Mouse (Mus musculus): ENCODE measurements around the gene Naa80. TPM values are rescaled to one million over a fixed set of nuclear protein-coding genes. Genes with fewer than 3 reads are reported as not detected.

Naa80 gene
- polyA plus RNA-seq, 1 experiment from 2014 or later: 14.1 TPM

GRCm38 (mm10) chr9:107624539-107624938 is 45.9 kb downstream of the Naa80 start:
- Histone ChIP-seq H3K4me2 (ENCODE audit: low read depth, low read length) (no peak overlapping the region), H3K36me3 (ENCODE audit: control insufficient read depth, insufficient read depth) (peaks cover 16% of the 10 kb centered on the region), H3K27ac (ENCODE audit: low read length) (peak overlapping the region; percentile 31), H3K9ac (ENCODE audit: low read depth, low read length) (peak overlapping the region; percentile 6; the same call in 1 of the 2 replicates), H3K9me3 (replicated peaks; ENCODE audit: control insufficient read depth, low read length) (no peaks in the 10 kb centered on the region), H3K27me3 (ENCODE audit: control insufficient read depth, insufficient read depth, low read depth, low read length) (no peaks in the 10 kb centered on the region), H3K4me1 (ENCODE audit: control insufficient read depth, low read depth, low read length) (peaks cover 53% of the 10 kb centered on the region), H3K4me3 (ENCODE audit: low read depth, low read length) (no peak overlapping the region)
- ATAC-seq (ENCODE audit: low read depth): no peak
- WGBS (ENCODE audit: insufficient replicate concordance): 38% methylated on average over 5 of the region's 5 CpGs

GRCm38 (mm10) chr9:107624951-107625350 is 46.3 kb downstream of the Naa80 start:
- H3K9me3 ChIP-seq (replicated peaks; ENCODE audit: control insufficient read depth, low read length): no peaks in the 10 kb centered on the region
- H3K4me3 ChIP-seq (ENCODE audit: low read depth, low read length): no peak overlapping the region
- peaks cover 53% of the 10 kb centered on the region for H3K4me1 ChIP-seq (ENCODE audit: control insufficient read depth, low read depth, low read length)
- H3K4me2 ChIP-seq (ENCODE audit: low read depth, low read length): no peak overlapping the region
- H3K9ac ChIP-seq (ENCODE audit: low read depth, low read length): peak overlapping the region; percentile 6; the same call in 1 of the 2 replicates
- peaks cover 13% of the 10 kb centered on the region for H3K36me3 ChIP-seq (ENCODE audit: control insufficient read depth, insufficient read depth)
- ATAC-seq (ENCODE audit: low read depth): no peak
- H3K27ac ChIP-seq (ENCODE audit: low read length): peak overlapping the region; percentile 31
- WGBS (ENCODE audit: insufficient replicate concordance): 74% methylated on average over 3 of the region's 3 CpGs
- H3K27me3 ChIP-seq (ENCODE audit: control insufficient read depth, insufficient read depth, low read depth, low read length): no peaks in the 10 kb centered on the region

- 86% methylated on average over 12 of the region's 12 CpGs for whole genome bisulfite sequencing (ENCODE audit: insufficient replicate concordance)
- Histone ChIP-seq H3K4me3 (ENCODE audit: low read depth, low read length) (no peak overlapping the region), H3K4me1 (ENCODE audit: control insufficient read depth, low read depth, low read length) (peaks cover 58% of the 10 kb centered on the region), H3K9ac (ENCODE audit: low read depth, low read length) (peak overlapping the region; percentile 6; the same call in 1 of the 2 replicates), H3K27ac (ENCODE audit: low read length) (peak overlapping the region; percentile 31), H3K9me3 (replicated peaks; ENCODE audit: control insufficient read depth, low read length) (no peaks in the 10 kb centered on the region), H3K4me2 (ENCODE audit: low read depth, low read length) (0 out of 2 replicates have a peak overlapping the region, but pooled peaks have one; percentile 24), H3K36me3 (ENCODE audit: control insufficient read depth, insufficient read depth) (peaks cover 12% of the 10 kb centered on the region), H3K27me3 (ENCODE audit: control insufficient read depth, insufficient read depth, low read depth, low read length) (no peaks in the 10 kb centered on the region)
- no peak for ATAC-seq (ENCODE audit: low read depth)
Observed at GRCm38 (mm10) chr9:107625351-107626128, 46.9 kb downstream of the Naa80 start.

GRCm38 (mm10) chr9:107626158-107626843 is 47.6 kb downstream of the Naa80 start:
- H3K27ac ChIP-seq (ENCODE audit: low read length): peak overlapping the region; percentile 30; the same call in 1 of the 2 replicates
- H3K27me3 ChIP-seq (ENCODE audit: control insufficient read depth, insufficient read depth, low read depth, low read length): no peaks in the 10 kb centered on the region
- peak; percentile 27; the same call in 1 of the 2 replicates for ATAC-seq (ENCODE audit: low read depth)
- H3K36me3 ChIP-seq (ENCODE audit: control insufficient read depth, insufficient read depth): peaks cover 12% of the 10 kb centered on the region
- 0 out of 2 replicates have a peak overlapping the region, but pooled peaks have one; percentile 6 for H3K4me3 ChIP-seq (ENCODE audit: low read depth, low read length)
- peak overlapping the region; percentile 36 for H3K9ac ChIP-seq (ENCODE audit: low read depth, low read length)
- no peaks in the 10 kb centered on the region for H3K9me3 ChIP-seq (replicated peaks; ENCODE audit: control insufficient read depth, low read length)
- H3K4me1 ChIP-seq (ENCODE audit: control insufficient read depth, low read depth, low read length): peaks cover 66% of the 10 kb centered on the region
- whole genome bisulfite sequencing (ENCODE audit: insufficient replicate concordance): 42% methylated on average over 14 of the region's 15 CpGs
- peak overlapping the region; percentile 24 for H3K4me2 ChIP-seq (ENCODE audit: low read depth, low read length)

- peak overlapping the region; percentile 55 for H3K27ac ChIP-seq (ENCODE audit: low read length)
- peaks cover 72% of the 10 kb centered on the region for H3K4me1 ChIP-seq (ENCODE audit: control insufficient read depth, low read depth, low read length)
Observed at GRCm38 (mm10) chr9:107626844-107627277, 48.2 kb downstream of the Naa80 start.

GRCm38 (mm10) chr9:107627387-107628255 is 48.9 kb downstream of the Naa80 start:
- peak overlapping the region; percentile 21; the same call in 1 of the 2 replicates for H3K4me2 ChIP-seq (ENCODE audit: low read depth, low read length)
- H3K27me3 ChIP-seq (ENCODE audit: control insufficient read depth, insufficient read depth, low read depth, low read length): no peaks in the 10 kb centered on the region
- H3K9ac ChIP-seq (ENCODE audit: low read depth, low read length): peak overlapping the region; percentile 22; the same call in 1 of the 2 replicates
- no peaks in the 10 kb centered on the region for H3K9me3 ChIP-seq (replicated peaks; ENCODE audit: control insufficient read depth, low read length)
- H3K36me3 ChIP-seq (ENCODE audit: control insufficient read depth, insufficient read depth): peaks cover 9% of the 10 kb centered on the region
- H3K4me1 ChIP-seq (ENCODE audit: control insufficient read depth, low read depth, low read length): peaks cover 79% of the 10 kb centered on the region
- 44% methylated on average over 20 of the region's 20 CpGs for WGBS (ENCODE audit: insufficient replicate concordance)
- no peak for ATAC-seq (ENCODE audit: low read depth)
- H3K27ac ChIP-seq (ENCODE audit: low read length): peak overlapping the region; percentile 55
- no peak overlapping the region for H3K4me3 ChIP-seq (ENCODE audit: low read depth, low read length)

More at GRCm38 (mm10) chr9:107626844-107627277, 48.2 kb downstream of the Naa80 start:
- Histone ChIP-seq H3K27me3 (ENCODE audit: control insufficient read depth, insufficient read depth, low read depth, low read length) (no peaks in the 10 kb centered on the region), H3K4me2 (ENCODE audit: low read depth, low read length) (peak overlapping the region; percentile 21), H3K36me3 (ENCODE audit: control insufficient read depth, insufficient read depth) (peaks cover 12% of the 10 kb centered on the region), H3K9ac (ENCODE audit: low read depth, low read length) (peak overlapping the region; percentile 36), H3K4me3 (ENCODE audit: low read depth, low read length) (0 out of 2 replicates have a peak overlapping the region, but pooled peaks have one; percentile 6), H3K9me3 (replicated peaks; ENCODE audit: control insufficient read depth, low read length) (no peaks in the 10 kb centered on the region)
- ATAC-seq (ENCODE audit: low read depth): peak; percentile 30
- 0% methylated on average over 2 of the region's 2 CpGs for WGBS (ENCODE audit: insufficient replicate concordance)

GRCm38 (mm10) chr9:107628721-107629410 is 50.2 kb downstream of the Naa80 start:
- Histone ChIP-seq H3K9me3 (replicated peaks; ENCODE audit: control insufficient read depth, low read length) (no peaks in the 10 kb centered on the region), H3K27me3 (ENCODE audit: control insufficient read depth, insufficient read depth, low read depth, low read length) (no peaks in the 10 kb centered on the region), H3K36me3 (ENCODE audit: control insufficient read depth, insufficient read depth) (peaks cover 9% of the 10 kb centered on the region), H3K9ac (ENCODE audit: low read depth, low read length) (peak overlapping the region; percentile 52; the same call in 1 of the 2 replicates), H3K4me3 (ENCODE audit: low read depth, low read length) (peak overlapping the region; percentile 17; the same call in 1 of the 2 replicates), H3K4me1 (ENCODE audit: control insufficient read depth, low read depth, low read length) (peaks cover 89% of the 10 kb centered on the region), H3K4me2 (ENCODE audit: low read depth, low read length) (peak overlapping the region; percentile 49), H3K27ac (ENCODE audit: low read length) (peak overlapping the region; percentile 77)
- no peak for ATAC-seq (ENCODE audit: low read depth)
- 48% methylated on average over 15 of the region's 15 CpGs for WGBS (ENCODE audit: insufficient replicate concordance)

GRCm38 (mm10) chr9:107629411-107629730 is 50.7 kb downstream of the Naa80 start:
- peaks cover 93% of the 10 kb centered on the region for H3K4me1 ChIP-seq (ENCODE audit: control insufficient read depth, low read depth, low read length)
- H3K9ac ChIP-seq (ENCODE audit: low read depth, low read length): peak overlapping the region; percentile 52; the same call in 1 of the 2 replicates
- peak overlapping the region; percentile 49 for H3K4me2 ChIP-seq (ENCODE audit: low read depth, low read length)
- WGBS (ENCODE audit: insufficient replicate concordance): 9% methylated on average over 4 of the region's 4 CpGs
- no peaks in the 10 kb centered on the region for H3K27me3 ChIP-seq (ENCODE audit: control insufficient read depth, insufficient read depth, low read depth, low read length)
- H3K9me3 ChIP-seq (replicated peaks; ENCODE audit: control insufficient read depth, low read length): no peaks in the 10 kb centered on the region
- no peak for ATAC-seq (ENCODE audit: low read depth)
- peak overlapping the region; percentile 77 for H3K27ac ChIP-seq (ENCODE audit: low read length)
- H3K36me3 ChIP-seq (ENCODE audit: control insufficient read depth, insufficient read depth): peaks cover 9% of the 10 kb centered on the region
- 0 out of 2 replicates have a peak overlapping the region, but pooled peaks have one; percentile 17 for H3K4me3 ChIP-seq (ENCODE audit: low read depth, low read length)

Measured in liver, embryonic 16.5 days (tissue).